Mouse (Mus musculus) liver, adult (tissue): ENCODE measurements around the gene Pcsk5.

Experiments used
- GATA4 ChIP-seq: IDR thresholded peaks from 2 replicates; pipeline ENCODE4 v1.6.1; 2014; ENCODE audit warnings: mild to moderate bottlenecking, low read length; ENCODE audit not compliant: insufficient replicate concordance

The Pcsk5 gene

DNA sequence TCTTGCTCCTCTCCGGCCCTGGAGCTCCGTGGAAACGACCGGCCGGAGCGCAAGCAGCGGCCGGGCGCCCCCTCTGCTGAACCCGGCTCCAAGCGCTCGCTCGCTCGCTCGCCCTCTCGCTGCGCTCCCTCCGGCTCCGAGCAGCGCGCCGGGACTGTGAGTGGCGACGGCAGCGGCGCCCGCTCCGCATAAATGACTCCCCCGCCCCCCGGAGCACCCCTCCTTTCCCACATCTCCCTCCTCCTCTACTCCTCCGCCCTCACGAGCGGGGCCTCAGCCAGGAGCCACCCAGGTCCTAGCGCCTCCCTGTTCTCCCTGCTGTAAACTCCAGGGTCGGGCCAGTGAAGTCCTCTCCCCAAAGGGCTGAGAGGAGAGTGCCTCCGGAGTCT, at the start of gene Pcsk5:
Pcsk5 (minus strand) TSS at position 162 of the 389 bp plus-strand sequence.
- no peak for TF ChIP-seq GATA4

DNA sequence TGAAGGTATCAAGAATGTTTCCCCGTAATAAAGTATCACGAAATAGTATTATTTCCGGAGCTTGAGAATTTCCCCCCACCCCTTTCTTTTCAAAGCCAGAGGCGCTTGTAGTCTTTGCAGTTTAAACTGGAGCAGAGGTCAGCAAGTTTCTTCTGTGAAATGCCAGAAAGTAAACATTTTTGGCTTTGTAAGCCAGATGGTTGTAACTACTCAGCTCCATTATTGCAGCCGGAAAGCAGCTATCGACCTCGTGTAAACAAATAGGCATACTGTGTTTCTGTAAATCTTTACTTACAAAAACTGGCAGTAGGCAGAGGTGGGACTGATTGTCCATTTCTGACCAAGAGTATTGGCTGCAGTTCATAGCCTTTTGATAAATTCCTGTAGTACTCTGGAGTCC, 38.4 kb upstream of the Pcsk5 start:
- TF ChIP-seq GATA4 = no peak

DNA sequence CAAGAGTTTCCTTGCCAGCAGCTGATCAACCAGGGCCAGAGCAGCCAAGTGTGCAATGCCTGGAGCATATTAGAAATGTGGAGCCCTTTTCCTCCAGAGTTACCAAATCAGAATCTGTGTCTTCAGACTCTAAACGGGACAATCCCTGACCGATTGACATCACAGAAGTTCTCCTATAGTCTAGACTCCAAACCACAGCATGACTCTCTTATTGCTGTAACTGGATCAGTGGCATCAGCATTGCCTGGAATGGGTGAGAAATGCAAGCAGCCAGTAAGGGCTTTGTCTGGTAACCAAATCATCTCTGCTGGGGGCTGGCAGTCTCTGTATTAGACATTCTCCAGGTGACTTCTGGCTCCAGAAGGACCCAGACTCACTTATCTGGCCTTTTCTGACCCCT, 37.0 kb upstream of the Pcsk5 start:
- no peak for TF ChIP-seq GATA4

DNA sequence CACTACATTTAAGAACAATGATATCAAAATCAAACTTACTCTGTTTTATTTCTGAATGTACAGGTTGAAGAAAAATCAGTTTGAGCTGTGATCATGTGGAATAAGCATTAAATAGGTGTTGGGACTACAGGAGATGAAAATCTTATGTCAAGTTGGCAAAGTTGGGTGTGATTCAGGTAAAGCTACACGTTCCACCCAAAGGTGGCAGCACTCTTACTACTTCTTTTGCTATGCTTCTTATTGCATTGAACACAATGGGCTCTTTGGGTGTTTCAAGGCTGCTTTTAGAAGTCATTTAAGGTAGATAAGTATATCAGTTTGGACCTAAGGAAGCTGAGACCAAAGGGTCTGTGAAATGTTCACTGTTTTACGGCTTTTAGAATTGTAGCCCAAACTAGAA, 36.3 kb upstream of the Pcsk5 start:
- TF ChIP-seq GATA4 = no peak

DNA sequence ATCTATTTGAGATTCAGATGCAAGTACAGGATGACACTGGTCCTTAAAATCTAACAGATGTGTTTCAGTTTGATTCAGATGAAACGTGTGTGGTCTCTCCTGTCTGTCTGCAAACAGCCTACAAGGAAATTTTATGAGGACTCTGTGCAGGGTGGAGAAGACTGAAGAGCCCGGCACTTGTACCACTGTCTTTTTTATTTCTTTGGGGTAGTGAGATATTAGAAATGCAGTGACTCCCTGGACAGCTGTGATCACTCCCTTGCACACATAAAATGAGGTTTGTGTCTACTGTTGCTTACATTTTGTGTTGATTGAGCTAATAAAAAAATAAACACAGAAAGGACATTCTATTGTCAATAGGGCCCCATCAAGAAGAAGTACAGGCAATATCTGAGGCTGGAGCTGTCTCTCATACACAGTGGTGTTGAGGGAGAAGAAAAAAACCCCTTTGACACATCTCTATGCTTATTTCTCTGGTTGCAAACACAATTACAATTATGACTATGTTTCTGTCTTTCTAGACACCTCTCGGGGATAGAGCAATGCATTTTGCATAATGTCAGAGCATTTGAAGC, 29.0 kb upstream of the Pcsk5 start:
- no peak for TF ChIP-seq GATA4

DNA sequence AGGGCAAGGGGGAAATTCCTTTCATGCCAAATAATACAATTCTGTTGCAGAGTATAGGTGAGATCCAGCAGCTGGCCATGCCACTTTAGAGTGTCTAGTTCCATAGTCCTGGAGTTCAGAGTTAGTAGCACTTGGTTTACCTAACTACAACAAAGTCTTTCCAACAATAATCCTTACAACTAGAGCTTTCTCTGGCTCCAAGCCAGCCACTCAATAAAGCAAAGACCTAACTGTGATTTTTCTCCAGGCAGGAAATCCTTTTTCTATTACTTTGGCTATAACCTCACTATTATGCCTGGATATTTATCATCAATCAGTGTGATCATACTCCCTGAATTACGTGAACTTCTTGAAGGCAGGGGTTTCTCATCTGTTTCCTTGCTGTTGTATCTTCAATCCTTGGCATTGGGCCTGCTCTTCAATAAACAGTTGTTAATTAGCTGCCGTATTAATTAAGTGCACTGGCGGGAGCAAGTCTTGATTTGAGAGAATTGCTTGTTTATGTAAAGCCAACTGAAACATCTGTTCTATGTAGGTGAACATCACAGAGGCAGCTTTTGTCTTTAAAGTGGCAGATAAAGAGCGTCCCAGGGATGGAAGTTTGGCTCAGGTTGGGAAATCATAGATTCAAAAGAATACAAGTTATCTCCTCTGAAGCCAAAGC, 23.1 kb upstream of the Pcsk5 start:
- TF ChIP-seq GATA4 = no peak

DNA sequence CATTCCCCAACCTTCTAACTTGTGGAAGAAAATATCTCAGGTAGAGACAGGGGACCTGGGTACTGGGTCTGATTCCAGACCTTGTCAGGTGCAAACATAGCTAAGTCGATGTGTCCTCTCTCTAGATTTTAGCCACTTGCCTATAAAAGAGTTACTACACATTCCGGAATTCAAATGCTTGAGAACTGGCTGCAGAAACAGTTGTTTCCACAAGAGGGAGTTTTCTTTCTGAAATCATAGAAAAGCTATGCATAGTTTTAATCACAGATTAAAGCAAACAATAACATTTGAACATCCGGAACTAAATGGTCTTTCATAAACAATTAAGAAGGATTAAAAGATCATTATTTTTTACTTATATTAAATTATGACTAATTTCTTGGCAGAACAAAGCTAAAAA, 19.3 kb upstream of the Pcsk5 start:
- TF ChIP-seq GATA4 = no peak

DNA sequence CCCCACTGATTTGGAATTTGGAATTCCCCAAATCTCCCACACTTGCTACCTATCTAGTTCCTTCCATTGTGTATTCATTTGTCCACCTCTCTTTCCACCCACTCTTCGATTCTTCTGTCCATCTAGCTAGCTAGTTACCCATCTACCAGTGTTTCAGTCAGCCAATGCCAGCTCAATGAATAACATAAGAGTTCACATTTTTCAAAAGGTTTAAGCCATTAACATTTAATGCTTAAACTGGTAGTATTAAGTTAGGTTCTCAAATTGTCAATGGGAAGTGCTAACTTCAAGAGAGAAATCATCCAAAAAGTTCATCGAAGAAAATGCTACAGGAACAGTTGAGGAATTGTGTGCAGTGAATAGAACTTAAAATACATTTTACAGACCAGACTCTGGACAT, 11.0 kb upstream of the Pcsk5 start:
- TF ChIP-seq GATA4 = no peak

DNA sequence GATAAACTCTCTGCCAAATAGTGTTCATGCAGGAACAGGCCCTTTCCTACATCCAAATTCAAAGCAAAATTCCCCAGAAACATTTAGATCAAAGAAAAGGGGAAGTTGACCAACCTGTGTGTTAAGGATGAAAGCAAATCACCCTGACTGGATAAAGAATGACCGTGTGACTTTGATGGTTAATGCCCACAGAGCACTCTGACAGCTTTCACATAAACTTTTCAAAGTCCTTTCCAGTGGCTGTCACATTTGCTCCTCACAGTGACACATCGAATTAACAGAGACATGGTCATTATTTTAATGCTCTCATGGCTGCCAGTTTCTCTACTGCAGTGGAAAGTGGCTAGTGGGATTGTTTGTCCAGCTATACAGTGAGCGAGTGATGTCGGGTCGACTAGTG, 8.5 kb upstream of the Pcsk5 start:
- no peak for TF ChIP-seq GATA4

DNA sequence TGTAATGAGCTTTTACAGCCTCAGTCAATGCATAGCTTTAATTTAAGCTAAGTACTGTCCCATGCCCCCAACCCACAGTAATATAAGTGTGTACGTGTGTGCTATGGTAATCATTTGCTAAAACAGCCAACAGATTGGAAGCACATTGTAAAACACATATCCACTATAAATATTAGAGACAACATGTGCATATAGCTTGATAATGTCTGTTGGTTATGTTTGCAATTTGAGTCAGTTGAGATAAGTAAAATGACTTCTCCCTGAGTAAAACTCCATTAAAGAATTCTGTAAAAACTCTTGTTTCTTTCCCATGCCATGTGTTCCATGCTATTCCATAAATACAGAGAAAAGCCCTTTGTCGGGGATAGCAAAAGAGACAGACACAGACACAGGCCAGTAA, 4.2 kb upstream of the Pcsk5 start:
- TF ChIP-seq GATA4 = no peak

DNA sequence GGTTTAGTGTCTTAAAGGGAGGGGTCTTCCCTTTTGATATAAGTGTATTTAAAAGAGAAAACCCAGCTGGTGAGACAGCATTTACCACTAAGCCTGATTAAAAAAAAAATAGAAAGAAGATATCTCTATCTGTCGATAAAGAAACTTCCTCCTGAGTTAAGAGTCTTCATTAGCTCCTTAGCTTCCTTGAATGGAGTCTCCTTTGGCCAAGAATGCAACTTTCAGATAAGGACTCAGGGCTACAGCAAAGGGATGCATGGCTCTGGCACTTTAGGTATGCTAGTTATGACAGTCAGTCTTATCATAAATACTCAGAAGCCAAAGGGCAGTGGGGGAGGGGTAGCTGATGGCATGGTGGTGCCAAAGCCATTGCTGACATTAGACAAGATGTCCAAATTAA, 2.4 kb upstream of the Pcsk5 start:
- TF ChIP-seq GATA4 = no peak

DNA sequence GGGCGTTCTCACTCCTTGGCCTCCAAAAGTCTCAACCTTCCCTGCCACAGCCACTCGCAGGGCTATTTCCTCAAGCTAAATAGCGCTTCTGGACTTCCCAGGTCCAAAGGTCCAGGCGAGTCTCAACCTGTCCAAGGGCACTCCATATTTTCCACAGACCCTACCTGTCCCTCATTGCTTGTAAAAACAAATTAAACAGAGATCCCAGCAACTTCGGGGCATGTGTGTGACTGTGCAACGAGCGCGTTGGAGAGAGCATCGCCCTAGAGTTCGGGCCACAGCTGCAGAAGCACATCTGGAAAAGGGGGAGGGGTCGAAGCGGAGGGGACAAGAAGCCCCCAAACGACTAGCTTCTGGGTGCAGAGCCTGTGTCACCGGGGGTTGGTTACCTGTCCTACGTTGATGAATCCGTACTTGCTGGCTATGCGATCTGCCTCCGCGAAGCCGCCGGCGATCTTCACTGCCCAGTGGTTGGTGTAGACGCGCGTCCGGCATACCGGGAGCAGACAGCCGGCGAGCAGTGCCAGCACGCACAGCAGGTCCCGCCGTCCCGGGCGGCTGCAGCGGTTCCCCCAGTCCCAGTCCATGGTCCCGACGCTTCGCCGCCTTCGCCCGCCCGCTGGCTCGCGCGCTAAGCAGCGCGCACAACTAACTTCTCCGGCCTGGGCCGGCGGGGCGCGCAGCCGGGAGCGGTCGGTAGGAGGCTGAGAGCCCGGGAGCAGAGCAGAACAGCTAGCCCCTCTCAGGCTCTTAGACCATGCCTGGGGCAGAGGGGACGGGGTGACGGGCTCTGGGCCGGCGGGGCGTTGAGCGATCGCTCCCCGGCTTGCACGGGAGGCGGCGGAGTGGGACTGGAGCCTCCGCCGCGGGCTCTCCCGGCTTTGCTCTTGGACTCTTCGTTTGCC, 614 bp downstream of the Pcsk5 start:
- TF ChIP-seq GATA4 = no peak

DNA sequence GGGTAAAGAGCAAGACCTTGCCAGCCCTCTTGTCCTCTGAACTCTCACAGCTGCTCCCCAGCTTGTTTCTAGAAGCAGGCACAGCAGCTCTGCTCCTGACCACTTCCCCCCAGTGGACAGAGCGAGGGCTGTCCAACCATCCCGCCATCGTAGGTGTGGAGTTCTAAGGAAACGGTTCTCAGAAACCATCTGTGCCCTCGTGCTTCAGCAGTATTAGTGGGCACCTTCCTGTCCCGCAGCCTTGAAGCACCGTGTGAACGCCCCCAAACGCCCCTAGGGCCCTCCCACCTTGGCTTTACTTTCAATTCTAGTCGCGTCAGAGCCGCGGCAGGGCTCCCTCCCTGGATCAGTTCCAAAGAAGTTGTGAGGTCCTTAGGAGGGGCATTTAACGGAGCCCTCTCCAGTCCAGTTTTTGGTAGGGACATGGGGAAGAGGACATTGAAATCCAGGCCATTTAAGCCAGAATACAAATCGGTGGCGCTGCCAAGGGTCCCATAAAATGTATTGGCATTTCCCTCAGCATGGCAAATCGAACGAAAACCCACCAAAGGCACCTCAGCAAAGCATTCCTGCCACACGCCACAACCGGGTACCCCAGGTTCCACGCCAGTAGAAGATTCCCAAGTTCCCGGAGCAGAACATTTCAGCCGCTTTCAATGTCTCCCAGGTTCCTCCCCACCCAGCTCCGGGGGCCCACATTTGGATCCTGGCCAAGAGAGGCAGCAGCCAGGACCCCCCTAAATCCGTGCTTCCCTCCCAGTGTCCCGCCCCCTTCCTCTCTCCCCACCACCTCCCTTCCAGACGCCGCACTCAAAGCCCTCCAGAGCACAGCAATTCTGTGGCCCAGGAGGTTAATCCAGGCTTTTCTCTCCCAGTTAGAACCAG, 1.5 kb downstream of the Pcsk5 start:
- no peak for TF ChIP-seq GATA4

DNA sequence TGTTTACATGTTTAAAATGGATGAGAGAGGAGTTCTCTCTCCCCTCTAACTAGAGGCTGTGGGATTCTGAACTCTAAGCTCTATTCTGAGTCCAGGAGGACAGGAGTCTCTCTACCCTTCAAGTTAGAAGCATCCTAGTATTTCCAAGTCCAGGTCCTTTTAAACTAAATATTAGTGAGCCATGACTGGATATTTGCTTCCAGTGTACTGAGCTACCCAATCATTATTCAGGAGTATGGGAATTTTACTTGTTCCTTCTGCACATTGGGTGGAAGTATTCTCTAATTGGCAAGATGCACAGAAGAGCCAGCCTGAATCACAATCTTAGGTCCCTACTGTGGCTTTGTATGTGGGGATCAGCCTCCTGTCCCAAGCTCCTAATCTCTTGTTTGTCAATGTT, 2.5 kb downstream of the Pcsk5 start:
- no peak for TF ChIP-seq GATA4

DNA sequence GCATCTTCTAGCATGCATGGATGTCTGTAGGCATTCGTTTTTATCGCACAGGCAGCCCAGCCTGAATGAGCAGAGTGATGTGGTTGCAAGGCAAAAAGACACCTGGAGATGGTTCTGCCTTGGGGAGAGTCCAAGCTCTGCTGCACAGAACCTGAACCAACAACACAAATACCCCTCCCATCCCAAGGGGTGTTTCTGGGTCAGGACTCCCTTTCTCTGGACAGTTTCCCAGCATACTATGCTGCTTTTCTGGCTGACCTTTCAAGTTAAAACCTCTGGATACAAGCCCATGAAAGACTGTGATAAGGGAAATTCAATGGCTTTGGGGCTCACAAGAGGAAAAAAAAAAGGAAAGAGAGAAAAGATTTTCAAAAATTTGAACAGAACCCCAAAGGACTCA, 6.1 kb downstream of the Pcsk5 start:
- TF ChIP-seq GATA4 = no peak
